Mouse (Mus musculus) CD4-positive naive resting alpha-beta T cell, adult 76 days (primary cell): ENCODE results near the gene Vamp2. TPM values are rescaled to one million over a fixed set of nuclear protein-coding genes. Genes with fewer than 3 reads are reported as not detected.

Experiments
- total RNA-seq: library from RNA; stranded (reverse); gene quantifications from one replicate; pipeline ENCODE4 v1.2.4, GENCODE M21; 2023

Vamp2 gene
- 260 TPM for total RNA-seq

DNA sequence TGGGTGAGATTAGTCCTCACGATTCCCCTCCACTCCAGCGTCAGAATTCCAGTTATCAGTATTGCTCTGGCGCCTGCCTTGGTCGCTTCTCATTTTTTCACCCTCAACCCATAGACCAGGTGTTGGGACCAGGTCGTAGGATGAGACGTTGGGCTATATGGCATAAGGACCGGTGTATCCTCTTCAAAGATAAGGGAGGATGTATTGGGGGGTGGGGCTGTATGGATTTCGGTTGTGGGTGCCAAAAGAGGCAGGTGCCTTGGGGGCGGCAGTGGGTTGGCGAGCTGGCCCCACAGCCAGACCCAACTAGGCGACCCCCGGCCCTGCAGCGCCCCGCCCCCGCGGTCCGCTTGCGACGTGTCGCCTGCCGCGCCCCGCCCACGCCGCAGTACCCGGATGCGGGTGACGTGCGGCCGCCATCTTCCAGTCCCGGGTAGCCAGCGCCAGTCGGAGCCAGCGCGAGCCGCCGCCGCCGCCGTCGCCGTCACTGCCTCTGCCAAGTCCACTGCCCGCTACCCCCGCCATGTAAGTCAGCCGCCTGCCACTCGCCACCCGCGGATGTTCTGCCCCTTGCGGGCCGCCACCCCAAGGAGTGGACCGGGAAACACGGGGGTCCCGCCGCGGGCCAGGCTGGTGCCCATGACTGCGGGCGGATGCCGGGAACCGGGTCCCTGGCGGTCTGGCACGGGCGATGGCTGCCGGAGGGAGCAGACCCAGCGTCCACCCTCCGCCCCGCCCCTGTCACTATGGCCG, at the start of gene Vamp2:
Gene Vamp2, plus strand, starts transcription at position 388 of the 753 bp plus-strand sequence.

DNA sequence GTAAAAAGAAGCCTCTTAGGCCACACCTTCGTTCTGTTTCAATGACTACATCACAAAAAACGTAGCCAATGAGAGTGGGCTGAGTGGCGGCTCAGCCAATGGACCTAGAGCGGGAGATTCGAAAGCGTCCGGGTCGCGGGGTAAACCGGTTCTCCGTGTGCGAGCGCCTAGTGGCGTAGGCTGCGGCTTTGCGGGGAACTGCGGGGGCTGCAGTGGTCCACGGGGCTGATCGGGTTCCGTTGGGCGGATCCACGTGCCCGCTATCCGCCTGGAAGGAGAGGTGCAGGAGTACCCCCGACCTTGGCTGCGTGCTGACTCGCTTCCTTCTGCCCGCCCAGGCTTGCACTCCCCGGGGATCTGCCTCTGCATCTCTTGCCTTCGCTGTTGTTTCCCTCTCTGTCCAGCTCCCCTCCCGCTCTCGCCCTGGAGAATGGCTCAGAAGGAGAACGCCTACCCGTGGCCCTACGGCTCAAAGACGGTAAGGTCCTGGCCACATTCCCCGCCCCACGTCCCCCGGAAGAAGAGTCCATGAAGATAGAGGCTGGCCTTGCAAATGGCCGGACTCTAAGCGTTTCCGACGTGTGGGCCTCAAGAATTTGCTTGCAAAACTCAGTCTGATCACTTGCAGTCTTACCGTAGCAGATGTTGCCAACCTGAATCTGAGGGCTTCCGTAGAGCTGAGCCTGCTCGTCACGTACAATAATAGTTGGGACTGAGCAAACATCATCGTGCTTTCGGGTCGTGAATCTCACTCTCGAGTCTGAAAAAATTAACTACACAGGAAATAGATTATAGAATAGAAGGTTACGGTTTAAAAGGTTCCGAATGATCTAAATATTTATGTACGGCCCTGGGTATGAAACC, 42.5 kb upstream of the Vamp2 start, which contains the start of gene Aurkb:
Gene Aurkb, plus strand, starts transcription at position 117 of the 864 bp plus-strand sequence.

DNA sequence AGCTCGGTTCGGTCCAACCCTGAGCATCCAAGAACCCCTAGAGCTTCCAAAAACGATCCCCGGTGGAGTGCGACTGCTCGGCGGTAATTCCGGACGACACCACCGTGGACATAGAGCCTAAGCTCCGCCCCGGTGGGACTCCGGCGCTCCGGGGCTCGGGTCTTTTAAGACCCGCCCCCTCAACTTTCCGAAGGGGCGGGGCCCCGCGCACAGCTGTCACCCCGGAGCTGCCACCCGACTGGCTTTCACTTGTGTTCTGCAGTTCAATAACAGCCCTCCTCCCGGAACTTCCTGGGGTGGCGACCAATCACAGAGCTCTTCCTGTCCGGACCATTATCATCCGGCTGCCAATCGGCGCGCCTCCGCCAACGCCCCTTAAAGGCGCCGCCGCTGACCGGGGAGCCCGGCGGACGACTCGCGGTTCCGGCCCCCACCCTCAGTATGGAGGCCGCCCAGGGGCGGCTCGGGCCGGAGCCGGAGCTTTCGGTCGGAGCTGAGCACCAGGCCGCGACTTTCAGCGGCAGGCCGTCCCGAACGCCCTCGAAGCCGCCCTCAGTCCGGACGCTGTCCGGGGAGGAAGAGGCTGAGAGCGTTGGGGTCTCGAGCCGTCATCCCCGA, 28.8 kb upstream of the Vamp2 start, which contains the start of gene Borcs6:
Gene Borcs6, plus strand, starts transcription at position 361 of the 618 bp plus-strand sequence.

GRCm38 (mm10) chr11:69070590-69071222, 17.6 kb upstream of the Vamp2 start, which contains the start of gene Tmem107:
Gene Tmem107 (plus strand): TSS chr11:69070806.

GRCm38 (mm10) chr11:69094697-69095429, 6.6 kb downstream of the Vamp2 start, which contains the start of gene Per1:
Gene Per1 (plus strand): TSS chr11:69095217.

DNA sequence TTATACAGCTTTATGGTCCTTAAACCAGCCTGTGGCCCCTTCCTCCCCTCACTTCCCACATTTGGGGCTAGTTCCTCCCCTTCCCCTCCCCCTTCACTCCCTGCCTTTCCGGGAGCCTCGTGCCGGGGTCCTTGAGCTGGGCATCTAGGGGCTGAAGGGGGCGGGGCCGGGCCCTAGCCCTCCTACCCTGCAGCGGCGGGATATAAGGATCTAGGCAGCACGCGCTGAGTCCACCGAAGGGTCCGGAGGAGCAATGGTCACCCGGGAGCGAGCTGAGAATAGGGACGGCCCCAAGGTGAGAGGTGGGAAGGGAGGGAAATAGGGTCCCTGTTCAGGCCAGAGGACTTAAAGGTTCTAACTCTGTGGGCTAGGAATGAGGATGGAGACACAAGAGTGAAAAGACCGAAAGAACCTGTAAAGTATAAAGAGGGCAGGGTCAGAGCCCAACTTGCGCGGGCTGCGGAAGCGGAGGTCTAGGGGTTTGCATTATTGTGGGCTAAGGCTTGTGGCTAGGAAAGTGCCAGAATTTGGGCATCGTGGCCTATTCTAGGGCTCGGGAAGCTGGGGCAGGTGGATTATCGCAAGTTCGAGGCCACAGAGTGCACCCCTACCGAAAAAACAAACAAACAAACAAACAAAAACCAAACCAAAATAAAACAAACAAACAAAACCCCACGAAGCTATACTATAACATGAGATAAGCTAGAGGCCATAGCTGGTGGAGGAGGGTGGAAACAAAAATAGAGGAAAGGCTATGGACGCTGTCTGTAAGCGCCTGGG, 32.1 kb downstream of the Vamp2 start, which contains the start of gene Hes7:
Gene Hes7, plus strand, starts transcription at position 184 of the 780 bp plus-strand sequence.

GRCm38 (mm10) chr11:69122336-69122951, 34.2 kb downstream of the Vamp2 start, which contains the start of gene 9130213A22Rik:
Gene 9130213A22Rik (minus strand): TSS chr11:69122589.

GRCm38 (mm10) chr11:69125852-69125918, 37.4 kb downstream of the Vamp2 start, which contains the start of gene Aloxe3:
Gene Aloxe3 (plus strand): TSS chr11:69125896.

Other genes starting within 250 kb of the Vamp2 start
- 90.2 TPM for gene Ndel1, start 216.6 kb upstream of the Vamp2 start, total RNA-seq
- gene Rnf222, start 199.9 kb upstream of the Vamp2 start, total RNA-seq = not detected
- 2,913 TPM for gene Rpl26, start 186.9 kb upstream of the Vamp2 start, total RNA-seq
- gene Odf4, start 161.4 kb upstream of the Vamp2 start, total RNA-seq = not detected
- gene Arhgef15, start 131.0 kb upstream of the Vamp2 start, total RNA-seq = 0.50 TPM
- gene Slc25a35, start 120.4 kb upstream of the Vamp2 start, total RNA-seq = 2.9 TPM
- 2.8 TPM for gene Rangrf, start 113.3 kb upstream of the Vamp2 start, total RNA-seq
- gene Pfas, start 80.0 kb upstream of the Vamp2 start, total RNA-seq = 20.6 TPM
- gene Ctc1, start 72.6 kb upstream of the Vamp2 start, total RNA-seq = 19.9 TPM
- 1.5 TPM for gene Aurkb, start 42.8 kb upstream of the Vamp2 start, total RNA-seq
- gene Borcs6, start 28.8 kb upstream of the Vamp2 start, total RNA-seq = 9.1 TPM
- not detected for gene Tmem107, start 17.7 kb upstream of the Vamp2 start, total RNA-seq
- 696 TPM for gene Per1, start 6.7 kb downstream of the Vamp2 start, total RNA-seq
- gene Hes7, start 31.9 kb downstream of the Vamp2 start, total RNA-seq = not detected
- gene 9130213A22Rik, start 34.1 kb downstream of the Vamp2 start, total RNA-seq = not detected
- 1.6 TPM for gene Aloxe3, start 37.4 kb downstream of the Vamp2 start, total RNA-seq
- gene Alox12b, start 68.5 kb downstream of the Vamp2 start, total RNA-seq = not detected
- 1.1 TPM for gene Alox8, start 109.4 kb downstream of the Vamp2 start, total RNA-seq
- not detected for gene Gucy2e, start 148.5 kb downstream of the Vamp2 start, total RNA-seq
- 15.5 TPM for gene Cntrob, start 235.3 kb downstream of the Vamp2 start, total RNA-seq
- gene Trappc1, start 235.5 kb downstream of the Vamp2 start, total RNA-seq = 17.9 TPM
- 1.8 TPM for gene Kcnab3, start 237.8 kb downstream of the Vamp2 start, total RNA-seq